Mouse (Mus musculus): ENCODE data around the gene Cldn2. TPM values are rescaled to one million over a fixed set of nuclear protein-coding genes. Genes with fewer than 3 reads are reported as not detected.

Gene Cldn2
- total and polyA plus RNA-seq, 2 experiments = 22.4 to 59.2 TPM

DNA sequence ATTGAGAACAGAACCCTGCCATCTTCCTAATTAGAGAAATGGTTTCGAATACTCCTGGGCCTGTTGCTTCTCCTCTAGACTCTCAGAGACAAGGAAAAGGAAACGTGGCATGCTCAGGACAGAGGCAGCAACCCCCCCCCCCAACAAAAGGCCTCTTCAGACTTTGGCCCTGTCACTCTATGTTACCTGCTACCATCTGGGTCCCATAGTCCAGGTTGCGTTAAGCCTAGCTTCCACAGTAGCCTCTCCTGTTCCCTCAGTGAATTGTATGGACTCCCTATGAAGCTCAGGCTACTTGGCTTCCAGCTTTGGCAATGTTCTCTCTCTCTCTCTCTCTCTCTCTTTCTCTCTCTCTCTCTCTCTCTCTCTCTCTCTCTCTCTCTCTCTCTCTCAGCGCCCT, 19.1 kb upstream of the Cldn2 start:
- Histone ChIP-seq H3K4me1 (ENCODE audit: control insufficient read depth, insufficient read depth, low read length) (peaks cover 30% of the 10 kb centered on the region), H3K79me2 (ENCODE audit: control insufficient read depth, insufficient read depth, low read length) (no peaks in the 10 kb centered on the region), H3K4me3 (ENCODE audit: insufficient read depth, low read depth, low read length) (no peak overlapping the region), H3K27ac (replicated peaks; ENCODE audit: insufficient read depth, low read depth, low read length) (peak overlapping the region; percentile 73), H3K27me3 (ENCODE audit: control insufficient read depth, insufficient read depth, low read length) (no peaks in the 10 kb centered on the region), H3K9ac (ENCODE audit: low read depth, low read length) (no peak overlapping the region), H3K36me3 (ENCODE audit: control insufficient read depth, insufficient read depth, low read length) (no peaks in the 10 kb centered on the region)
- DNase-seq (ENCODE audit: extremely low read depth, low read depth, low spot score) = peak; percentile 63
- WGBS = 54% methylated on average over 4 of the region's 4 CpGs
- TF ChIP-seq CTCF (IDR thresholded peaks at IDR 0.05; ENCODE audit: low read depth, low read length) (no peak), POLR2A (IDR thresholded peaks at IDR 0.05; ENCODE audit: extremely low read depth, insufficient read depth, low read length) (no peak)

DNA sequence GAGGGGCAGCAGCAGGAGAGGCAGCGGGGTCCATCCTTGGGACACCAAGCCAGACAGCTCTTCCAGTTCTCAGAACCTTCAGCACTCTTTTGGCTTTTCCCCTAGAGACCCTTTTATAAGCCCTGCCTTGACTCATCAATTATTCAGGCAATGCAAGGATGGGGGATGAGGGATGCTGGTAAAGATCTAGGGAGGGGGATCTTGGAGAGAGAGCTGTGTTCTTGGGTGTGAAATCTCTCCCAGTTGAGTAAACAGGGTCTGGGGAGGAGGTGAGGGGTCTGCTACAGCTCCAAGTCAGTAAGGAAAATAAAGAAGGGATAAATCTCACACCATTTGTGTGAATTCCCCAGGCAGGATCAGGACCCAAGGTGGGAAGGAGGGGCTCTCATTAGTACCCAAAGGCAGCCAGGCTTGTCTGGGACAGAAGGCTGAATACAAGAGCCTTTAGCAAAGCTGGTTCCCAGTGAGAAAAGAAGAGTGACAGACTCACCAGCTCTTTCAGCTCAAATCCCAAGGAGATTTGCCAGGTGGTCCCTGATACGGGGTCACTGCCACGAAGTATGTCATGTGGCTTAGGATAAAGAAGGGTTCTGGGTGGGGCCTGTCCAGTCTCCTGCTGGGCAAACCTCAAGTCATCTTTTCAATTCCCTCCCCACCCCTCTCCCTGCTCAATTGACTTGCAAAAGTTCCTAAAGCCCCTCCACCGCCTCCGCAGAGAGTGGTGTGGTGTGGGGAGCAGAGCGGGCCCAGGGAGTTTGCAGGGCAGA, 18.2 kb upstream of the Cldn2 start, which contains the start of gene Ripply1:
Gene Ripply1, minus strand, starts transcription at position 76 of the 767 bp plus-strand sequence.
- no peaks in the 10 kb centered on the region for H3K36me3 ChIP-seq (ENCODE audit: control insufficient read depth, insufficient read depth, low read length)
- peaks cover 30% of the 10 kb centered on the region for H3K4me1 ChIP-seq (ENCODE audit: control insufficient read depth, insufficient read depth, low read length)
- TF ChIP-seq POLR2A (IDR thresholded peaks at IDR 0.05; ENCODE audit: extremely low read depth, insufficient read depth, low read length) (no peak), CTCF (IDR thresholded peaks at IDR 0.05; ENCODE audit: low read depth, low read length) (no peak)
- H3K27ac ChIP-seq (replicated peaks; ENCODE audit: insufficient read depth, low read depth, low read length) = peak within 1 kb of the TSS; percentile 73
- 71% methylated on average over 6 of the region's 6 CpGs for WGBS
- peak within 1 kb of the TSS; percentile 39; the same call in 1 of the 2 replicates for H3K9ac ChIP-seq (ENCODE audit: low read depth, low read length)
- H3K27me3 ChIP-seq (ENCODE audit: control insufficient read depth, insufficient read depth, low read length) = no peaks in the 10 kb centered on the region
- H3K4me3 ChIP-seq (ENCODE audit: insufficient read depth, low read depth, low read length) = no peak within 1 kb of the TSS
- no peak for DNase-seq (ENCODE audit: extremely low read depth, low read depth, low spot score)
- H3K79me2 ChIP-seq (ENCODE audit: control insufficient read depth, insufficient read depth, low read length) = no peaks in the 10 kb centered on the region

DNA sequence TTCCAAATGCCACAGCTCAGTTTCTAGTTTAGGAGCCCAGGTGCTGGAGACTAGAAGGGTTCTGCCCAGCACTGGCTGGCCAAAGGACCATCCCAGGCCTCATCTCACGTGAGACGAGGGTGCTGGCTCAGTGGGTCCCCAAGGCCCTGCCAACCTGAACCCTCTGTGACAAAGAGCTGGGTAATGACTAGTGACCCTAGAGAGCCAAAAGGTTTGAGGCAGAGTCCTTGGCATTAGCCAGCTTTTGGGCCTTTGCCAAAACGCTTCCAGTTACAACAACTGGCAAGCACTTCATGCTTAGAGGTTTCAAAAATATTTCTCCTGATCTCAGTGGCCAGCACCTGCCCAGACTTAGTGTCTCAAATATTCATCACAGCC, 17.6 kb upstream of the Cldn2 start:
- Histone ChIP-seq H3K27me3 (ENCODE audit: control insufficient read depth, insufficient read depth, low read length) (no peaks in the 10 kb centered on the region), H3K36me3 (ENCODE audit: control insufficient read depth, insufficient read depth, low read length) (no peaks in the 10 kb centered on the region), H3K27ac (replicated peaks; ENCODE audit: insufficient read depth, low read depth, low read length) (peak overlapping the region; percentile 42), H3K4me3 (ENCODE audit: insufficient read depth, low read depth, low read length) (no peak overlapping the region), H3K9ac (ENCODE audit: low read depth, low read length) (no peak overlapping the region), H3K4me1 (ENCODE audit: control insufficient read depth, insufficient read depth, low read length) (peaks cover 30% of the 10 kb centered on the region), H3K79me2 (ENCODE audit: control insufficient read depth, insufficient read depth, low read length) (no peaks in the 10 kb centered on the region)
- TF ChIP-seq POLR2A (IDR thresholded peaks at IDR 0.05; ENCODE audit: extremely low read depth, insufficient read depth, low read length) = no peak
- TF ChIP-seq CTCF (IDR thresholded peaks at IDR 0.05; ENCODE audit: low read depth, low read length) = no peak
- 16% methylated on average over 3 of the region's 3 CpGs for WGBS
- peak; percentile 86 for DNase-seq (ENCODE audit: extremely low read depth, low read depth, low spot score)

DNA sequence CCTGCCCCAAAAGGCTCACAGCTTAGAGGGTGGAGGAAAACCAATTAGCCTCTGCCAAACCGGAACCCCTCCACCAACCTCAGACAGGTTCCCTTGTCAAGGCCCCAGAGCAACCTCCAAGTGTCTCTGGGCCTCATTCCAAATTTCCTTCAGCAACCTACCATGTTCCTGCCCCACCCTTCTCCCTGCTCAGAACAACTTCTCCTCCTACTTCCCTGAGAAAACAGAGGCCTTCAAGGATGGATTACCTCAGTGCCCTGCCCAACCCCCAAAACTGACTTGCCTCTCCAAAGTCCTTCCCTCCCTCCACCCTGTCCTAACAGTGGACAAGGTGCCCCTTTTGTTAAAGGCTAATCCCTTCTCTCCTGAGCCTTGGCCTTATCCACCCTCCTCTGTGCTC, 14.9 kb upstream of the Cldn2 start:
- DNase-seq (ENCODE audit: extremely low read depth, low read depth, low spot score) = no peak
- WGBS = 90% methylated on average over 1 of the region's 1 CpGs
- Histone ChIP-seq H3K27ac (replicated peaks; ENCODE audit: insufficient read depth, low read depth, low read length) (no peak overlapping the region), H3K27me3 (ENCODE audit: control insufficient read depth, insufficient read depth, low read length) (no peaks in the 10 kb centered on the region), H3K4me1 (ENCODE audit: control insufficient read depth, insufficient read depth, low read length) (peaks cover 16% of the 10 kb centered on the region), H3K9ac (ENCODE audit: low read depth, low read length) (no peak overlapping the region), H3K4me3 (ENCODE audit: insufficient read depth, low read depth, low read length) (no peak overlapping the region), H3K79me2 (ENCODE audit: control insufficient read depth, insufficient read depth, low read length) (no peaks in the 10 kb centered on the region), H3K36me3 (ENCODE audit: control insufficient read depth, insufficient read depth, low read length) (no peaks in the 10 kb centered on the region)
- TF ChIP-seq CTCF (IDR thresholded peaks at IDR 0.05; ENCODE audit: low read depth, low read length) = no peak
- TF ChIP-seq POLR2A (IDR thresholded peaks at IDR 0.05; ENCODE audit: extremely low read depth, insufficient read depth, low read length) = no peak

DNA sequence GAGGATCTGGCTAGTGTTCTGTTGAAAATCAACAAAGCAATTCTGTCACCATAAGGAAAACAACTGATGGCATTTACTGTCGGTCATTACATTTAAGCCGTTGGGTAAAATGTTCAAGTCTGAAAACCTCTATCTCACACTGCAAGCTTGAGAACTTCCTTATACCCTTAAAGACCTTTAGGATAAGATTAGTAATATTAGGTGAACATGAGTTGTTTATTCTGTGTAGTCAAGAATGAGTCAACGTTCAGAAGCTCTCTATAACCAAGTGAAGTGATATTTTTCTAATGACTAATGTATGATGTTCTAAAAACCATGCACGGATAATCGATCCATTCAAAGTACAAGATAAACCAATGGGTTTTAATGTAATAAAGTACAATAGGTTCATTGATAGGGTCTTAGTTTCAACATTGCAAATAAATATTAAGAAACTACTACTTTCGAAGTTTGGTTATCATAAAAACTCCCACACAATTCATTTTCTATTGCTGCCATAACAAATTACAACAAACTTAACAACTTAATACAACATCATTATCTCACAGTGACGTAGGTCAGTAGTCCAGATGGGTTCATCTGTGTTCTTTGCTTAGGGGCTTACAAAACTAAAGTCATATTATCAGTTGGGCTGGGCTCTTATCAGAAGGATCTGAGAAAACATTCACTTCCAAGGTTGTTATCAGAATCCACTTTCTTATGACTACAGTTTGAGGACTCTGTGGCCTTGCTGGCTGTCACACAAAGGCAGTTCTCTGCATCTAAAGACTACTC, 6.4 kb upstream of the Cldn2 start:
- no peak for DNase-seq (ENCODE audit: extremely low read depth, low read depth, low spot score)

More for the DNA sequence above, 6.4 kb upstream of the Cldn2 start:
- Histone ChIP-seq H3K4me1 (ENCODE audit: control insufficient read depth, insufficient read depth, low read length) (peaks cover 3% of the 10 kb centered on the region; the same call in 1 of the 2 replicates), H3K36me3 (ENCODE audit: control insufficient read depth, insufficient read depth, low read length) (no peaks in the 10 kb centered on the region), H3K4me3 (ENCODE audit: insufficient read depth, low read depth, low read length) (no peak overlapping the region), H3K79me2 (ENCODE audit: control insufficient read depth, insufficient read depth, low read length) (no peaks in the 10 kb centered on the region), H3K27ac (replicated peaks; ENCODE audit: insufficient read depth, low read depth, low read length) (no peak overlapping the region), H3K9ac (ENCODE audit: low read depth, low read length) (no peak overlapping the region), H3K27me3 (ENCODE audit: control insufficient read depth, insufficient read depth, low read length) (no peaks in the 10 kb centered on the region)
- TF ChIP-seq POLR2A (IDR thresholded peaks at IDR 0.05; ENCODE audit: extremely low read depth, insufficient read depth, low read length) = no peak
- TF ChIP-seq CTCF (IDR thresholded peaks at IDR 0.05; ENCODE audit: low read depth, low read length) = no peak
- WGBS = 58% methylated on average over 7 of the region's 7 CpGs
